Mouse (Mus musculus): ENCODE data around the gene Gltpd2. TPM values are rescaled to one million over a fixed set of nuclear protein-coding genes. Genes with fewer than 3 reads are reported as not detected.

The Gltpd2 gene
- polyA plus RNA-seq, 1 experiment from 2014 or later, result not detected

GRCm38 (mm10) chr11:70544496-70544895, 25.5 kb downstream of the Gltpd2 start:
- no peaks in the 10 kb centered on the region for H3K9me3 ChIP-seq
- no peaks in the 10 kb centered on the region for H3K36me3 ChIP-seq
- 77% methylated on average over 7 of the region's 7 CpGs for whole genome bisulfite sequencing
- no peak overlapping the region for H3K9ac ChIP-seq (replicated peaks)
- H3K4me2 ChIP-seq (replicated peaks), result no peak overlapping the region
- H3K27ac ChIP-seq (replicated peaks), result no peak overlapping the region
- H3K27me3 ChIP-seq, result peaks cover 33% of the 10 kb centered on the region
- no peak for ATAC-seq (ENCODE audit: low FRiP score, low read depth)
- no peak overlapping the region for H3K4me3 ChIP-seq
- 0 out of 2 replicates have a peak, but pooled peaks cover 8% of the 10 kb centered on the region for H3K4me1 ChIP-seq

GRCm38 (mm10) chr11:70551526-70551925, 32.5 kb downstream of the Gltpd2 start:
- 88% methylated on average over 8 of the region's 8 CpGs for WGBS
- Histone ChIP-seq H3K4me1 (no peaks in the 10 kb centered on the region), H3K9ac (replicated peaks) (no peak overlapping the region), H3K4me3 (no peak overlapping the region), H3K36me3 (no peaks in the 10 kb centered on the region), H3K9me3 (no peaks in the 10 kb centered on the region), H3K27ac (replicated peaks) (no peak overlapping the region), H3K27me3 (peaks cover 7% of the 10 kb centered on the region), H3K4me2 (replicated peaks) (no peak overlapping the region)
- no peak for ATAC-seq (ENCODE audit: low FRiP score, low read depth)

DNA sequence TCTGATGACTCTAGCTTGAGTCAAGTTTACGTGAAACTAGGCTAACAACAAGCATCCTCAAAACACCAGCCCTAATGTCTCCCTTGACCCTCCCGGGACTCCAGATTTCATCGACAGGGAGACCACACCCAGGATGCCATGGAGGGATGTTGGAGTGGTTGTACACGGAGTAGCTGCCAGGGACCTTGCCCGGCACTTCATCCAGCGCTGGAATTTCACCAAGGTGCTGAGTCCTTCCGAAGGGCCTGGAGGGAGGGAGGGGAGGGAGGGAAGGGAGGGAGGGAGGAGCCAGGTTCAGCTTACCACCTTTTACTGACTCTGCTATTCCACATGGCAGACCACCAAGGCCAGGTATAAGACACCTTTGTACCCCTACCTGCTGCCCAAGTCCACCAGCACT, 34.9 kb downstream of the Gltpd2 start:
- H3K27me3 ChIP-seq, result peaks cover 7% of the 10 kb centered on the region
- no peak overlapping the region for H3K4me3 ChIP-seq
- H3K4me2 ChIP-seq (replicated peaks), result no peak overlapping the region
- H3K9me3 ChIP-seq, result no peaks in the 10 kb centered on the region
- no peak overlapping the region for H3K9ac ChIP-seq (replicated peaks)
- H3K4me1 ChIP-seq, result no peaks in the 10 kb centered on the region
- H3K27ac ChIP-seq (replicated peaks), result no peak overlapping the region
- no peak for ATAC-seq (ENCODE audit: low FRiP score, low read depth)
- H3K36me3 ChIP-seq, result no peaks in the 10 kb centered on the region
- 32% methylated on average over 7 of the region's 7 CpGs for WGBS

DNA sequence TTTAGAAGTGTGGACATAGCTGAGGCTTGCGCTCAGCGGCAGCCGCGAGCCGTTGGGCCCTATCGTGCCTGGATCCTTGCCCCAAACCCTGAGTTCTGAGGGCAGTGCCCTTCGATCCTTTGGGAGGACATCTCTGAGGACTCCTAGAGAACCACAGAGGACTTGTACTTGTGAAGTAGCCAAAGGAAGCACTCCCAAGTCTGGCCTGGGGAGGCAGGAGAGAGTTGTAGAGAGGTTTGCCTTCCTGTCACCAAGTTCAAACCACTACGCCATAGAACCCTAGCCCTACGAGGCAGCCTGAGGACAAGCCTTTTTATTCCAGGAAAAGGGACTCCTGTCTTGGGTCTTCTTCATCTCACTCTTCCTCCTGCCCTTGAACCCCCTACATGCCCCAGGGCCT, 38.5 kb downstream of the Gltpd2 start:
- Histone ChIP-seq H3K4me2 (replicated peaks) (no peak overlapping the region), H3K36me3 (no peaks in the 10 kb centered on the region), H3K27me3 (peaks cover 7% of the 10 kb centered on the region), H3K9me3 (no peaks in the 10 kb centered on the region), H3K4me1 (peaks cover 7% of the 10 kb centered on the region), H3K27ac (replicated peaks) (no peak overlapping the region), H3K9ac (replicated peaks) (no peak overlapping the region), H3K4me3 (no peak overlapping the region)
- no peak for ATAC-seq (ENCODE audit: low FRiP score, low read depth)
- 93% methylated on average over 9 of the region's 9 CpGs for WGBS

- Histone ChIP-seq H3K27me3 (no peaks in the 10 kb centered on the region), H3K9ac (replicated peaks) (peak overlapping the region; percentile 87; the same call in 1 of the 2 replicates), H3K4me2 (replicated peaks) (peak overlapping the region; percentile 98), H3K4me1 (peaks cover 37% of the 10 kb centered on the region), H3K4me3 (peak overlapping the region; percentile 91), H3K36me3 (no peaks in the 10 kb centered on the region), H3K9me3 (no peaks in the 10 kb centered on the region), H3K27ac (replicated peaks) (peak overlapping the region; percentile 85)
- no peak for ATAC-seq (ENCODE audit: low FRiP score, low read depth)
- 0% methylated on average over 2 of the region's 2 CpGs for WGBS
Observed at GRCm38 (mm10) chr11:70561937-70562286, 42.9 kb downstream of the Gltpd2 start.

GRCm38 (mm10) chr11:70562287-70562994, 43.4 kb downstream of the Gltpd2 start, which contains the start of gene Mink1:
Gene Mink1, plus strand, starts transcription at chr11:70562881.
- no peaks in the 10 kb centered on the region for H3K36me3 ChIP-seq
- H3K27me3 ChIP-seq, result no peaks in the 10 kb centered on the region
- H3K9me3 ChIP-seq, result no peaks in the 10 kb centered on the region
- peak within 1 kb of the TSS; percentile 87 for H3K9ac ChIP-seq (replicated peaks)
- peak within 1 kb of the TSS; percentile 91 for H3K4me3 ChIP-seq
- peak within 1 kb of the TSS; percentile 85 for H3K27ac ChIP-seq (replicated peaks)
- WGBS, result under 1% methylated on average over 36 of the region's 57 CpGs
- peaks cover 37% of the 10 kb centered on the region for H3K4me1 ChIP-seq
- ATAC-seq (ENCODE audit: low FRiP score, low read depth), result peak; percentile 94
- peak within 1 kb of the TSS; percentile 98 for H3K4me2 ChIP-seq (replicated peaks)

- H3K4me2 ChIP-seq (replicated peaks), result peak overlapping the region; percentile 98
- H3K4me3 ChIP-seq, result peak overlapping the region; percentile 91
- whole genome bisulfite sequencing, result 0% methylated on average over 29 of the region's 31 CpGs
- no peaks in the 10 kb centered on the region for H3K9me3 ChIP-seq
- H3K27ac ChIP-seq (replicated peaks), result peak overlapping the region; percentile 85
- no peak; the same call in none of the 2 replicates for ATAC-seq (ENCODE audit: low FRiP score, low read depth)
- peaks cover 37% of the 10 kb centered on the region for H3K4me1 ChIP-seq
- H3K27me3 ChIP-seq, result no peaks in the 10 kb centered on the region
- peak overlapping the region; percentile 87 for H3K9ac ChIP-seq (replicated peaks)
- 0 out of 2 replicates have a peak, but pooled peaks cover 4% of the 10 kb centered on the region for H3K36me3 ChIP-seq
Observed at GRCm38 (mm10) chr11:70562995-70563469, 44.0 kb downstream of the Gltpd2 start.

DNA sequence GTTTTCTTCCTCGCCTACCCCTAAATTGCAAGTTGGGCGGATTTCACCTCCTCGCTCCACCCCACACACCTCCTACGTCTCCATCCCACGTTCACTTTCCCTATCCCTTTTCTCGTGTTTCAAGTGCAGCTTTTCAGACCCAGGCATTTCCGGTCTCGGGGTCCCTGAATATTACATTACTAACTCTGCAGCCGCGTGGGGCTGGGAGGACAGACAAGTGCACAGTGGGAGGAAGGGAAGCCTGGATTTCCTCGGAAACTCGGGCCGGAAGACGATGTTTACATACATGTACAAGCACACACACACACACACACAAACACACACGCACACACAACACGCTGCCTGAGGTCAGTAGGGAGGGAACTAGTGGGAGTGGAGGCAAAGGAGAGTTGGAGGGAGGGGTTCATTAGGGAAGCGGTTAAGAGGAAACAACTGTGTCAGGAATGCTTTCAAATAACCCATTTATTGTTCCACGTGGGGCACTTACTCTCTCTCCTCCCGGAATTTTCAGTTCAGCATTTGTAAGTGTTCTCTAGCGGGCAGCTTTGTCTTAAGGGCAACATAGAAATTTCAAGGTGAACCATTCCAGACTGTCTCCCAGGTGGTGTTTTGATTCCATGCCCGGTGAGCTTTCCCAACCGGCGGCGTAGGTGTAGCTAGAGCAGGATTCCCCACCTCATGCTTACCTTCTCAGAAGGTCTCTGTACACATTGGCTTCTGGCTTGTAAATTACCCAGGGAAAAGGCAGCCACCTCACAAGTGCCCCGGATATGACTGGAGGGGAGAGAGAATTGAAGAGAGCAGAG, 44.7 kb downstream of the Gltpd2 start:
- H3K9me3 ChIP-seq, result no peaks in the 10 kb centered on the region
- H3K4me3 ChIP-seq, result peak overlapping the region; percentile 91
- H3K9ac ChIP-seq (replicated peaks), result peak overlapping the region; percentile 87
- 0 out of 2 replicates have a peak, but pooled peaks cover 4% of the 10 kb centered on the region for H3K36me3 ChIP-seq
- peaks cover 37% of the 10 kb centered on the region for H3K4me1 ChIP-seq
- 5% methylated on average over 25 of the region's 25 CpGs for WGBS
- ATAC-seq (ENCODE audit: low FRiP score, low read depth), result no peak
- H3K4me2 ChIP-seq (replicated peaks), result peak overlapping the region; percentile 98
- H3K27ac ChIP-seq (replicated peaks), result peak overlapping the region; percentile 85
- no peaks in the 10 kb centered on the region for H3K27me3 ChIP-seq

DNA sequence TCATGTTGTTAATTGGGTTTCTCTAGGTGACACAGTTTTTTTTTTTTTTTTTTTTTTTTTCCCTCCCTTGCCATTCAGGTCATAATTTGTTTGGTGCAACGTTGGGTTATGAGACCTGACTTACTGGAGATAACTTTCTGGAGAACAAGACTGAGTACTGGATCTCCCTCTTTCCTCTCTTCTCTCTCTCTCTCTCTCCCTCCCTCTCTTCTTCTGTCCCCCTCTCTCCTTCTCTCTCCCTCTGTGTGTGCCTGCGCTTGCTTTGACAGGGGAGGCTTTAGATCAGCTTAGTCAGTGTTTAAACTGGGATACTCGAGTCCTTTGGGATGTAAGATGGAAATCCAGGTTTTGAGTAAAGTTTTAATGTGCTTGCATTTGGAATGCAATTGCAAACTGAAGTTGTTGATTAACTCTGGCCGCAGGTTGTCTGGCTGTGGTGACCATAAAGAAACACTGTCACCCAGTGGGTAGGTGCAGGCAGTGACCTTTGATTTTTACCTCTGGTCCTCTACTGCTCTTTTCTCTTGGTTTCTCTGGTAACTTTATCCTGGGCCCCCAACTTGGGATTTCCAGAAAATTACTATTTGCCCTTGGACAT, 45.4 kb downstream of the Gltpd2 start:
- no peaks in the 10 kb centered on the region for H3K9me3 ChIP-seq
- no peaks in the 10 kb centered on the region for H3K27me3 ChIP-seq
- peak overlapping the region; percentile 98 for H3K4me2 ChIP-seq (replicated peaks)
- no peak overlapping the region for H3K27ac ChIP-seq (replicated peaks)
- H3K4me3 ChIP-seq, result peak overlapping the region; percentile 91
- ATAC-seq (ENCODE audit: low FRiP score, low read depth), result no peak
- 0 out of 2 replicates have a peak, but pooled peaks cover 4% of the 10 kb centered on the region for H3K36me3 ChIP-seq
- H3K4me1 ChIP-seq, result peaks cover 37% of the 10 kb centered on the region
- peak overlapping the region; percentile 87; the same call in 1 of the 2 replicates for H3K9ac ChIP-seq (replicated peaks)
- 42% methylated on average over 4 of the region's 4 CpGs for WGBS

GRCm38 (mm10) chr11:70566586-70566985, 47.6 kb downstream of the Gltpd2 start:
- Histone ChIP-seq H3K27me3 (no peaks in the 10 kb centered on the region), H3K27ac (replicated peaks) (no peak overlapping the region), H3K9me3 (no peaks in the 10 kb centered on the region), H3K4me3 (no peak overlapping the region), H3K9ac (replicated peaks) (no peak overlapping the region; the same call in 1 of the 2 replicates), H3K4me2 (replicated peaks) (no peak overlapping the region), H3K36me3 (0 out of 2 replicates have a peak, but pooled peaks cover 4% of the 10 kb centered on the region), H3K4me1 (peaks cover 37% of the 10 kb centered on the region)
- 72% methylated on average over 7 of the region's 7 CpGs for WGBS
- no peak for ATAC-seq (ENCODE audit: low FRiP score, low read depth)

Measured in midbrain, embryonic 12.5 days (tissue).